Mouse (Mus musculus) heart, embryonic 12.5 days (tissue): ENCODE measurements around the gene Adam15. TPM values are rescaled to one million over a fixed set of nuclear protein-coding genes. Genes with fewer than 3 reads are reported as not detected.

ENCODE experiments used
- ATAC-seq: fragments of 200-750 bp; cut with Nextera tagmentation; 2 replicates; pipeline ENCODE4 v1.8.0; 2017; ENCODE audit warnings: moderate TSS enrichment, moderate library complexity; ENCODE audit not compliant: insufficient number of reproducible peaks, low FRiP score
- H3K27ac ChIP-seq: fragments of 300-500 bp; sonication (generic); 2 replicates; pipeline ENCODE4 v1.5.1; 2016; ENCODE audit warnings: mild to moderate bottlenecking, moderate library complexity; ENCODE audit not compliant: poor library complexity, severe bottlenecking
- H3K27me3 ChIP-seq: fragments of 300-500 bp; sonication (generic); replicated peaks from 2 replicates; pipeline ENCODE4 v1.6.1; 2016; ENCODE audit warnings: mild to moderate bottlenecking, moderate library complexity
- H3K36me3 ChIP-seq: fragments of 300-500 bp; sonication (generic); 2 replicates; pipeline ENCODE4 v1.6.1; 2016; ENCODE audit warnings: mild to moderate bottlenecking, moderate library complexity
- H3K4me1 ChIP-seq: fragments of 300-500 bp; sonication (generic); replicated peaks from 2 replicates; pipeline ENCODE4 v1.6.1; 2016; ENCODE audit warnings: mild to moderate bottlenecking
- H3K4me2 ChIP-seq: fragments of 300-500 bp; sonication (generic); 2 replicates; pipeline ENCODE4 v1.6.1; 2016; ENCODE audit warnings: mild to moderate bottlenecking, moderate library complexity
- H3K4me3 ChIP-seq: fragments of 300-500 bp; sonication (generic); 2 replicates; pipeline ENCODE4 v1.5.1; 2016; ENCODE audit warnings: mild to moderate bottlenecking
- H3K9ac ChIP-seq: fragments of 300-500 bp; sonication (generic); 2 replicates; pipeline ENCODE4 v1.6.1; 2016; ENCODE audit warnings: mild to moderate bottlenecking, moderate library complexity
- H3K9me3 ChIP-seq: fragments of 300-500 bp; sonication (generic); replicated peaks from 2 replicates; pipeline ENCODE4 v1.6.1; 2016; ENCODE audit warnings: mild to moderate bottlenecking, moderate library complexity
- WGBS: fragments of 180-500 bp; shearing (Covaris S2); methylation state at CpG from one replicate; pipeline ENCODE4 v1.1.7; 2016; 5-methylcytosine and 5-hydroxymethylcytosine counted together
- polyA plus RNA-seq: library from polyadenylated mRNA; unstranded; fragments of >200 nt; fragmentation: Nextera tagmentation; extraction: Ambion mirVana; gene quantifications from 2 replicates; pipeline ENCODE4 v1.2.1, GENCODE M21; 2016

The Adam15 gene
- polyA plus RNA-seq, 1 experiment from 2014 or later, result 47.2 TPM

DNA sequence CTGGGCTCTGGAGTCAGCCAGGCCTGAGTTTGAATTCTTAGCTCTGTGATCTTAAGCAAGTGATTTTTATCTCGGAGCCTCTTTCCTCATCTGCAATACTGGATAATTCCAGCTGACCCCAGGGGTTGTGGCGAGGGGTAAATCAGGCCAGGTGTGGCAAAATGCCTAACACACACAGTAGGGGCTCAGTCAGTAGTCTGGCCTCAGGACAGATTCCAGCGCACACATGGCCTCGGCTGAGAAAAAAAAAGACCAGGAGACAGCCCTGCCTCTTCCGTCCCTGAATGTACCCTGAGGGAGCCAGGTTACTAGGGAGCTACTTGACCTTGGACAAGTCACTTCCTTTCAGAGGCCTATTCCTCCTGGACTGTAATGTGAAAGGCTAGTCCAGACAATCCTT, 33.2 kb upstream of the Adam15 start:
- ATAC-seq, result no peak
- WGBS, result 77% methylated on average over 5 of the region's 5 CpGs
- Histone ChIP-seq H3K4me1 (peaks cover 21% of the 10 kb centered on the region), H3K4me3 (no peak overlapping the region), H3K9me3 (no peaks in the 10 kb centered on the region), H3K27me3 (no peaks in the 10 kb centered on the region), H3K27ac (no peak overlapping the region), H3K4me2 (no peak overlapping the region), H3K9ac (no peak overlapping the region), H3K36me3 (peaks cover 23% of the 10 kb centered on the region)

DNA sequence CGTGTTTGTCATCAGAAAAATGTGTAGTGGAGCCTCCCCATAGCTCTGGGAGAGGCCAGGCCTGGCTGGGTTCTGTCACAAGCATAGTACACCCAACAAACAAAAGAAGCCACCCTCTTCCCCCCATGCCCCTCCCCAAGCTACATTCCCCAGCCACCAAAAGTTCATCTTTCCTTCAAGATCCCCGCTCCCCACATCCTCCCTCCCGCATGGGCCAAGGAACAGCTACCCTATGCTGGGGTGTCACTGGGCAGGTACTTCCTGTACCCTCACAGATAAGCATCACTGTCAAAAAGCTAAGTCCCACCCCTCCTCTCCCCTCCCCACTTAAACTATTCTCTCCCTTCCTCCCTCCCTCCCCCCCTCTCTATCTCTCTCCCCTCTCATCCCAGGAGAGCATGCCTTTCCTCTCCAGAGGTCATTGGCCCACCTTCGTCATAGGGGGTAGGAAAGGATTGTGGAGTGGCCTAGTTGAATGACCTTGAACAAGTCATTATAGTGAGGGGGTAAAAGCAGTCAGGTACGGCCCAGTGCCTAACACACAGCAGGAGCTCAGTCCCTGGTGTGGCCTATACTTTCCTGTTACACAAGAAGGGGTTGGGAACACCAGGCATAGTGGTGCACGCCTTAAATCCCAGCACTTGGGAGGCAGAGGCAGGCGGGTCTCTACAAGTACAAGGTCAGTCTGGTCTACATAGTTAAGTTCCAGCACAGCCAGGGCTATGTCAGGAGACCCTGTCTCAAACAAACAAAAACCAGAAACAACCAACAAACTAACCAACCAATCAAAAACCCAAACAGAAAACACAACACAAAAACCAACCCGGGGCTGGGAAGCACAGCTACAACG, 32.5 kb upstream of the Adam15 start:
- 81% methylated on average over 9 of the region's 9 CpGs for WGBS
- Histone ChIP-seq H3K4me1 (peaks cover 28% of the 10 kb centered on the region), H3K9ac (no peak overlapping the region), H3K4me2 (no peak overlapping the region), H3K27me3 (no peaks in the 10 kb centered on the region), H3K9me3 (no peaks in the 10 kb centered on the region), H3K36me3 (peaks cover 23% of the 10 kb centered on the region), H3K4me3 (no peak overlapping the region), H3K27ac (no peak overlapping the region)
- no peak for ATAC-seq

GRCm38 (mm10) chr3:89381233-89381632, 31.4 kb upstream of the Adam15 start:
- Histone ChIP-seq H3K36me3 (peaks cover 23% of the 10 kb centered on the region), H3K27ac (no peak overlapping the region), H3K4me1 (peaks cover 27% of the 10 kb centered on the region), H3K9ac (no peak overlapping the region), H3K9me3 (no peaks in the 10 kb centered on the region), H3K4me3 (no peak overlapping the region), H3K27me3 (no peaks in the 10 kb centered on the region), H3K4me2 (no peak overlapping the region)
- WGBS, result 81% methylated on average over 11 of the region's 11 CpGs
- ATAC-seq, result no peak

DNA sequence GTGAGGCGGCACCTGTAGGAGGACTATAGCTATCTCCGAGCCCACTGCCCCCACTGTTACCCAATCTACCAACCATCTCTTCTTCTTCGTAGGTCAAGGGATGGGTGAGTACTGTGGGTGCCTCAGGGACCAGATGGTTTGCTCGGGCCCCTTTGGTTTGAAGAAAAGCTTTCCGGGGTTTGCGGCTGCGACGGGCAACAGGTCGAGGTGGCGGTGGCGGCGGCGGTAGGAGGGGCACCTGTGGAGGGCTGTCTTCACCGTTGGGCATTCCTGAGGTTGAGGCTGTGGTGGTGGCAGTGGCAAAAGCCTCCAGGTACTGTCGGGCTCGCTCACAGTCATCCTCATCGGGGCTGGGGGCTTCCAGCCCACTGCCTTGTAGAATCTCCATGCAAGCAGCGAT, 30.9 kb upstream of the Adam15 start:
- Histone ChIP-seq H3K27ac (no peak overlapping the region), H3K4me1 (peaks cover 27% of the 10 kb centered on the region), H3K4me2 (no peak overlapping the region), H3K36me3 (peaks cover 23% of the 10 kb centered on the region), H3K9me3 (no peaks in the 10 kb centered on the region), H3K27me3 (no peaks in the 10 kb centered on the region), H3K4me3 (no peak overlapping the region), H3K9ac (no peak overlapping the region)
- 93% methylated on average over 18 of the region's 18 CpGs for WGBS
- no peak for ATAC-seq

DNA sequence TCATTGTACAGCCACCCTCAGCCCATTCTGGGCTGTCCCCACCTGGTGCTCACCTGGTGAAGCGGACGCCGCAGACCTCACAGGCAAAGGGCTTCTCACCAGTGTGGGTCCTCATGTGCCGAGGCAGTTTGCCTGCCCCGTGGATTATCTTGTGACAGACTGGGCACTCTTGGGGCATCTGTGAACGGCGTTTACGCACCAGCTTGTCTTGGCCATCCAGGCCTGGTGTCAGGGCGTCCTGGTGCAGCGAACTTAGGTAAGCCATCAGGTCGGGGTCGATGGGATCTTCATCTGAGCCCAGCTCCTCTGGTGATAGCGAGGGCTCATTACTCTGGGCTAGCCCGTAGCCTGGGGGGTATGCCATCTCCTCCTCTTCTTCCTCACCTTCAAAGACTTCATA, 30.5 kb upstream of the Adam15 start:
- ATAC-seq, result no peak
- Histone ChIP-seq H3K4me2 (no peak overlapping the region), H3K9me3 (no peaks in the 10 kb centered on the region), H3K27me3 (no peaks in the 10 kb centered on the region), H3K27ac (no peak overlapping the region), H3K4me3 (no peak overlapping the region), H3K4me1 (peaks cover 27% of the 10 kb centered on the region), H3K9ac (no peak overlapping the region), H3K36me3 (peaks cover 23% of the 10 kb centered on the region)
- WGBS, result 93% methylated on average over 14 of the region's 14 CpGs

- H3K9ac ChIP-seq, result no peak overlapping the region
- H3K4me2 ChIP-seq, result peak overlapping the region; percentile 81; the same call in 1 of the 2 replicates
These were observed 29.8 kb upstream of the Adam15 start for GRCm38 (mm10) chr3:89379388-89380131.

DNA sequence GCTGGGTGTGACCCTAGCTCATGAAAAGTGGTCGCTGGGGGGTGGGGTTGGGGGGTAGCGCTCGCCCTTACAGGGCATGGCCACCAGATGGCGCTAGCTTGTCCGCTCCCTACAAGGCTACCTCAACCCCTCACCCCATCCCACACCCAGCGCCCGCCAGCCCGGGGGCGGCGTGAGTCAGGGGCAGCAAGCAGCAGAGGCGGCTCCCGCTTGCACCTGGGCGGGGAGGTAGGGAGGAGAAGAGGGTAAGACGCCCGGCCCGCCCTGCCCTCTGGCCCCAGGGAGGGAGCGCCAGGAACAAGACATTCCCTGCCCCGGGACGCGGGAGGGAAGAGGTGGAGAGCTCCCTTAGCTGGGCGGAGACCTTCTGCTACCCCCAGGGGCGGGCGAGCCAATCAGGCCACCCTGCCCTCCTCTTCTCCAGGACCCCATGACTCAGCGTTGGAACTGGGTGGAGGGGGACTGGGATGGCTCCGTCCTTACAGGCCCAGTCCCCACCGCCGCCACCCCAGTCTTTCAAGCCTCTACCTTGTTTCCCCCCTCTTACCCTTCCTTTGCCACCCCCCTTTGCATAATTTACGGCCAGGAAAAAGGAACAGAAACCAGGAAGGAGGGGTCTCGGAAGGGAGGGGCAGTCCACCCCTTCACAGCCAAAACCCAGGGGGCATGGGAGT, 28.7 kb upstream of the Adam15 start:
- peak; percentile 85 for ATAC-seq
- H3K4me1 ChIP-seq, result peaks cover 20% of the 10 kb centered on the region
- no peaks in the 10 kb centered on the region for H3K27me3 ChIP-seq
- H3K27ac ChIP-seq, result 0 out of 2 replicates have a peak overlapping the region, but pooled peaks have one; percentile 1
- peak overlapping the region; percentile 59 for H3K4me3 ChIP-seq
- H3K4me2 ChIP-seq, result peak overlapping the region; percentile 81
- peaks cover 23% of the 10 kb centered on the region for H3K36me3 ChIP-seq
- 3% methylated on average over 29 of the region's 29 CpGs for WGBS
- H3K9me3 ChIP-seq, result no peaks in the 10 kb centered on the region
- H3K9ac ChIP-seq, result peak overlapping the region; percentile 74

More at GRCm38 (mm10) chr3:89379388-89380131, 29.8 kb upstream of the Adam15 start:
- Histone ChIP-seq H3K4me3 (no peak overlapping the region), H3K36me3 (peaks cover 23% of the 10 kb centered on the region), H3K27me3 (no peaks in the 10 kb centered on the region), H3K9me3 (no peaks in the 10 kb centered on the region), H3K4me1 (peaks cover 22% of the 10 kb centered on the region), H3K27ac (no peak overlapping the region)
- ATAC-seq, result no peak
- WGBS, result 84% methylated on average over 31 of the region's 31 CpGs

DNA sequence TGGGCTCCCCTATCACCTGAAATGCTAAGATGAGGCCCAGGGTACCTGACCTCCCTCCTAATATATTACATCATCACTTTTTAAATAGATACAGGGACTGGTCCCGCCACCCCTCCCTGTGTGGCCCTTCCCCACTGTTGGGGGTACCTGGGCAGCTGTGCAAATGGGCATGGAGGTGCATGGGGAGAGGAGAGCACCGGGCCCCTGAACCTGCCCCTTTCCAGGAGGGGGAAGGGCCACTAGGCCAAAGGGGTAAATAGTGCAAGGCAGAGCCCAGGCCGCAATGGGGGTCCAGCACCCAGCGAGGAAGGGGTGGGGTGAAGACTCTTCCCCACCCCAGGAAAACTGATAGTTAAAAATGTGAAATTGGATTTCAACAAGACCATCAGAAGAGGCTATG, 28.0 kb upstream of the Adam15 start:
- Histone ChIP-seq H3K27me3 (no peaks in the 10 kb centered on the region), H3K36me3 (peaks cover 23% of the 10 kb centered on the region), H3K4me1 (peaks cover 20% of the 10 kb centered on the region), H3K4me2 (peak overlapping the region; percentile 81), H3K4me3 (no peak overlapping the region), H3K9ac (0 out of 2 replicates have a peak overlapping the region, but pooled peaks have one; percentile 4), H3K9me3 (no peaks in the 10 kb centered on the region), H3K27ac (no peak overlapping the region)
- WGBS, result 63% methylated on average over 4 of the region's 4 CpGs
- ATAC-seq, result peak; percentile 6; the same call in 1 of the 2 replicates

GRCm38 (mm10) chr3:89373581-89374231, 23.9 kb upstream of the Adam15 start:
- ATAC-seq, result no peak
- no peak overlapping the region for H3K9ac ChIP-seq
- H3K4me2 ChIP-seq, result no peak overlapping the region
- WGBS, result 45% methylated on average over 5 of the region's 5 CpGs
- no peak overlapping the region for H3K4me3 ChIP-seq
- 0 out of 2 replicates have a peak, but pooled peaks cover 9% of the 10 kb centered on the region for H3K27me3 ChIP-seq
- no peak overlapping the region for H3K27ac ChIP-seq
- H3K9me3 ChIP-seq, result no peaks in the 10 kb centered on the region
- no peaks in the 10 kb centered on the region for H3K36me3 ChIP-seq
- H3K4me1 ChIP-seq, result peaks cover 16% of the 10 kb centered on the region

GRCm38 (mm10) chr3:89367338-89367737, 17.5 kb upstream of the Adam15 start:
- peaks cover 4% of the 10 kb centered on the region; the same call in 1 of the 2 replicates for H3K4me1 ChIP-seq
- no peak for ATAC-seq
- WGBS, result 40% methylated on average over 11 of the region's 11 CpGs

More at GRCm38 (mm10) chr3:89367338-89367737, 17.5 kb upstream of the Adam15 start:
- Histone ChIP-seq H3K9me3 (no peaks in the 10 kb centered on the region), H3K9ac (no peak overlapping the region), H3K4me2 (no peak overlapping the region), H3K27me3 (peaks cover 36% of the 10 kb centered on the region; the same call in 1 of the 2 replicates), H3K4me3 (no peak overlapping the region), H3K27ac (no peak overlapping the region), H3K36me3 (no peaks in the 10 kb centered on the region)
